Mouse (Mus musculus) CH12.LX (cell line): ENCODE data around the gene Srrt. TPM values are rescaled to one million over a fixed set of nuclear protein-coding genes. Genes with fewer than 3 reads are reported as not detected.

Experiments
- DNase-seq: peaks from one replicate; pipeline ENCODE4 v3.0.0-alpha.2; 2013; ENCODE audit errors: extremely low read depth
- H3K27ac ChIP-seq: 2 replicates; pipeline ENCODE4 v1.5.1; 2012; ENCODE audit warnings: low read depth, mild to moderate bottlenecking, control low read depth, moderate library complexity; ENCODE audit not compliant: insufficient read depth
- H3K27me3 ChIP-seq: replicated peaks from 2 replicates; pipeline ENCODE3; 2012; ENCODE audit warnings: inconsistent platforms
- H3K36me3 ChIP-seq, 2 experiments: replicated peaks in 1 of 2; 2 replicates each; pipeline versions ENCODE3 to v1.6.1; 2012; ENCODE audit warnings: inconsistent platforms in 1 of 2, low read length in 1 of 2, mild to moderate bottlenecking in 1 of 2, mixed read lengths in 1 of 2, moderate library complexity in 1 of 2; ENCODE audit not compliant: control insufficient read depth in 1 of 2, insufficient read depth in 1 of 2
- H3K4me1 ChIP-seq, 2 experiments: 2 replicates each; pipeline ENCODE4 v1.6.1; 2012; ENCODE audit warnings: inconsistent platforms in 1 of 2, moderate library complexity in 1 of 2; ENCODE audit not compliant: insufficient read depth in 2 of 2, control insufficient read depth in 1 of 2
- H3K4me2 ChIP-seq: 2 replicates; pipeline ENCODE4 v1.6.1; 2012; ENCODE audit warnings: low read depth, mild to moderate bottlenecking, control low read depth; ENCODE audit not compliant: poor library complexity, insufficient read depth, severe bottlenecking
- H3K4me3 ChIP-seq, 3 experiments: fragments of 150-350 bp in 1 of 3; sonication (generic) in 1 of 3; replicated peaks in 1 of 3; 2 replicates each; pipeline versions ENCODE3 to v1.5.1; 2011 to 2012; ENCODE audit warnings: low read depth in 2 of 3, low read length in 2 of 3, mild to moderate bottlenecking in 2 of 3, moderate library complexity in 2 of 3, control low read depth in 1 of 3, improper control_type of control experiment in 1 of 3, inconsistent platforms in 1 of 3, mixed read lengths in 1 of 3; ENCODE audit not compliant: poor library complexity in 1 of 3
- H3K79me2 ChIP-seq: replicated peaks from 2 replicates; pipeline ENCODE4 v1.6.1; 2012; ENCODE audit warnings: mild to moderate bottlenecking, moderate library complexity; ENCODE audit not compliant: control insufficient read depth, poor library complexity, insufficient read depth, severe bottlenecking; ENCODE audit errors: extremely low read depth
- H3K9ac ChIP-seq: 2 replicates; pipeline ENCODE4 v1.6.1; 2012; ENCODE audit warnings: low read depth, mild to moderate bottlenecking, control low read depth, moderate library complexity; ENCODE audit not compliant: insufficient read depth
- H3K9me3 ChIP-seq: replicated peaks from 2 replicates; pipeline ENCODE3; 2012; ENCODE audit warnings: low read length, inconsistent platforms, mixed read lengths
- BHLHE40 ChIP-seq: IDR thresholded peaks from 2 replicates; pipeline ENCODE4 v1.6.1; 2011; ENCODE audit warnings: mild to moderate bottlenecking, low read depth, low read length, improper control_type of control experiment
- CHD1 ChIP-seq: IDR thresholded peaks from 2 replicates; pipeline ENCODE4 v1.6.1; 2012; ENCODE audit warnings: low read depth, low read length, improper control_type of control experiment, inconsistent platforms
- CHD2 ChIP-seq: IDR thresholded peaks from 2 replicates; pipeline ENCODE4 v1.6.1; 2011; ENCODE audit warnings: low read length, improper control_type of control experiment
- CTCF ChIP-seq, 2 experiments: IDR thresholded peaks in 1 of 2; conservative IDR thresholded peaks in 1 of 2; 2 replicates each; pipeline ENCODE4 v1.5.1; 2011 to 2012; ENCODE audit warnings: low read depth in 2 of 2, low read length in 2 of 2, improper control_type of control experiment in 1 of 2, inconsistent platforms in 1 of 2, mild to moderate bottlenecking in 1 of 2, moderate library complexity in 1 of 2
- EP300 ChIP-seq: IDR thresholded peaks from 2 replicates; pipeline ENCODE4 v1.6.1; 2011; ENCODE audit warnings: low read length, improper control_type of control experiment
- HCFC1 ChIP-seq: IDR thresholded peaks from 2 replicates; pipeline ENCODE4 v1.6.1; 2012; ENCODE audit warnings: low read depth, mild to moderate bottlenecking, inconsistent platforms, low read length, improper control_type of control experiment
- JUN ChIP-seq: IDR thresholded peaks from 2 replicates; pipeline ENCODE4 v1.6.1; 2011; ENCODE audit warnings: low read depth, mild to moderate bottlenecking, low read length, improper control_type of control experiment, moderate library complexity; ENCODE audit not compliant: insufficient read depth
- JUND ChIP-seq: conservative IDR thresholded peaks from 2 replicates; pipeline ENCODE4 v1.6.1; 2011; ENCODE audit warnings: low read depth, low read length, improper control_type of control experiment
- MEF2A ChIP-seq: IDR thresholded peaks from 2 replicates; pipeline ENCODE4 v1.6.1; 2014; ENCODE audit warnings: low read depth, mild to moderate bottlenecking, inconsistent platforms, low read length, improper control_type of control experiment, borderline replicate concordance
- NRF1 ChIP-seq: IDR thresholded peaks from 2 replicates; pipeline ENCODE4 v1.6.1; 2014; ENCODE audit warnings: low read depth, mild to moderate bottlenecking, inconsistent platforms, low read length, improper control_type of control experiment, moderate library complexity
- RAD21 ChIP-seq: IDR thresholded peaks from 2 replicates; pipeline ENCODE4 v1.6.1; 2011; ENCODE audit warnings: low read depth, mild to moderate bottlenecking, low read length, improper control_type of control experiment, moderate library complexity
- RCOR1 ChIP-seq: conservative IDR thresholded peaks from 2 replicates; pipeline ENCODE4 v1.6.1; 2012; ENCODE audit warnings: low read depth, mild to moderate bottlenecking, inconsistent platforms, low read length, improper control_type of control experiment
- SMC3 ChIP-seq: IDR thresholded peaks from 2 replicates; pipeline ENCODE4 v1.6.1; 2011; ENCODE audit warnings: low read depth, low read length, improper control_type of control experiment
- TCF12 ChIP-seq: IDR thresholded peaks from 2 replicates; pipeline ENCODE4 v1.6.1; 2014; ENCODE audit warnings: low read depth, mild to moderate bottlenecking, inconsistent platforms, low read length, improper control_type of control experiment
- UBTF ChIP-seq: IDR thresholded peaks from 2 replicates; pipeline ENCODE4 v1.6.1; 2012; ENCODE audit warnings: low read depth, mild to moderate bottlenecking, inconsistent platforms, low read length, improper control_type of control experiment, moderate library complexity
- USF1 ChIP-seq: IDR thresholded peaks from 2 replicates; pipeline ENCODE4 v1.6.1; 2014; ENCODE audit warnings: low read depth, mild to moderate bottlenecking, inconsistent platforms, low read length, improper control_type of control experiment
- USF2 ChIP-seq: conservative IDR thresholded peaks from 2 replicates; pipeline ENCODE4 v1.6.1; 2011; ENCODE audit warnings: low read depth, low read length, improper control_type of control experiment
- ZKSCAN1 ChIP-seq: IDR thresholded peaks from 2 replicates; pipeline ENCODE4 v1.6.1; 2012; ENCODE audit warnings: low read depth, inconsistent platforms, low read length, improper control_type of control experiment, borderline replicate concordance
- ZNF384 ChIP-seq: IDR thresholded peaks from 2 replicates; pipeline ENCODE4 v1.6.1; 2012; ENCODE audit warnings: low read depth, low read length, improper control_type of control experiment, inconsistent platforms
- dilution Hi-C: fragments of 300-500 bp; cut with MboI; formaldehyde crosslinking; loops from 2 replicates; pipeline ENCODE4 v1.14.3; 2020; ENCODE audit warnings: low sequenced_read_pairs; ENCODE audit not compliant: extremely low pct_unique_long_range_greater_than_20kb, extremely low pct_ligation_motif_present
- in situ Hi-C: fragments of 300-500 bp; cut with MboI; formaldehyde crosslinking; loops from 3 replicates; pipeline ENCODE4 v1.14.3; 2019; ENCODE audit warnings: low sequenced_read_pairs, low pct_ligation_motif_present, low pct_unique_long_range_greater_than_20kb, mixed read lengths
- polyA plus RNA-seq: library from polyadenylated mRNA; unstranded; fragments of >175 nt; gene quantifications from 2 replicates; pipeline ENCODE4 v1.2.1, GENCODE M21; 2012; ENCODE audit warnings: low read depth; ENCODE audit not compliant: insufficient read length
- total RNA-seq, 2 experiments: library from RNA; depleted of rRNA; stranded (reverse); fragments of 300-350 nt in 1 of 2; fragments of >200 nt in 1 of 2; gene quantifications; 2 replicates each; pipeline ENCODE4 v1.2.3; 2012 to 2014

Gene Srrt
- total and polyA plus RNA-seq, 3 experiments, result 148 to 493 (median 165) TPM

GRCm38 (mm10) chr5:137288999-137289470, 18.4 kb downstream of the Srrt start:
- DNase-seq, result no peak
- Histone ChIP-seq H3K4me3 (no peak overlapping the region), H3K4me2 (no peak overlapping the region), H3K4me1 (peaks cover 14 to 47% of the 10 kb centered on the region in 2 experiments; a peak in 3 of 4 replicates), H3K36me3 (no peaks in the 10 kb centered on the region), H3K27me3 (peaks cover 33% of the 10 kb centered on the region), H3K27ac (no peak overlapping the region), H3K9ac (no peak overlapping the region), H3K9me3 (no peaks in the 10 kb centered on the region), H3K79me2 (no peaks in the 10 kb centered on the region)
- dilution Hi-C loops, result no loop called here
- TF ChIP-seq CTCF (conservative IDR thresholded peaks at IDR 0.05 in 1 of 2, IDR thresholded peaks at IDR 0.05 in 1 of 2; ENCODE audit: low read depth in 2 of 2, low read length in 2 of 2) (peak in 1 of 2 experiments; percentile 52; a peak in 2 of 4 replicates), ZNF384 (no peak), RAD21 (peak; percentile 29)
- in situ Hi-C loops, result no loop called here

DNA sequence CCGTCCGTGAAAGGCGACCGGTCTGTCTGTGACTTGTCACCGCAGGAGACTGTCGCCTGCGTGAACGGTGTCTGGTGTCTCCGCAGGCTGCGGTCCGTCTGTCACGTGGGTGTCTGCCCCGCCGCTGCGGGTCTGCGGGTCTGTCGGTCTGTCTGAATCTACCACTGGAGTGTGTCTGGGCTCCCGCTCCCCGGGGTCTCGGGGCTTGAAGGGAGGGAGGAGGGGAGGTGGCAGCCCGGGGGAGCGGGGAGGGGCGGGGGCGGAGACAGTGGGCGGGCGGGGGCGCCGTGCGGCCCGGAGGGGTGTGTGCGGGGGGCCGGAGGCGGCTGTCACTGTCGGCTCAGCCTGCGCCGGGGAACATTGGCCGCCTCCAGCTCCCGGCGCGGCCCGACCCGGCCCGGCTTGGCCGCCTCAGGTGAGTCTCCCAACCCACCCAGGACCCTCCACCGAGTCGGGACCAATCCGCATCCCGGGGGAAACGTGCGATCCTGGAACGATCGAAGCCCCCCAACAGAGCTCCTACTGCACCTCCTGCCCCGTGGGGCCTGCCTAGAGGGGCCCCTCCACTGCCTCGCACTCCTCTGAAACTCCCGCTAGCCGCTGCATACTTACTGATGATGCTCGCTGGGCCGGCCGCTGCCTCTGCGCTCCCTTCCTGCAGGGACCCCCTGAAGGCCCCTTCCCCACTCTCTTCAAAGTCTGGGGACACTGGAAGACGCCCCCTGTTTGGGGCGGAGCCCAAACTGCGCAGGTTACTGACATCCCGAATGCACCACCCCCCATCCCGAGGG, 19.3 kb downstream of the Srrt start:
- Histone ChIP-seq H3K27me3 (peaks cover 33% of the 10 kb centered on the region), H3K4me2 (peak overlapping the region; percentile 33; the same call in 1 of the 2 replicates), H3K9me3 (peaks cover 7% of the 10 kb centered on the region), H3K4me1 (peaks cover 14 to 44% of the 10 kb centered on the region in 2 experiments; a peak in 3 of 4 replicates), H3K79me2 (no peaks in the 10 kb centered on the region), H3K4me3 (no peak overlapping the region), H3K9ac (no peak overlapping the region), H3K36me3 (no peaks in the 10 kb centered on the region), H3K27ac (no peak overlapping the region)
- dilution Hi-C loops (no loop called here), in situ Hi-C loops (no loop called here)
- no peak for TF ChIP-seq CHD1
- no peak for TF ChIP-seq JUND
- no peak for TF ChIP-seq HCFC1
- no peak for TF ChIP-seq UBTF
- no peak for TF ChIP-seq NRF1
- TF ChIP-seq EP300, result no peak
- no peak for TF ChIP-seq TCF12
- no peak for TF ChIP-seq CHD2
- no peak for TF ChIP-seq USF1
- TF ChIP-seq ZKSCAN1, result no peak
- no peak for TF ChIP-seq JUN
- no peak for TF ChIP-seq RCOR1
- no peak for TF ChIP-seq CTCF (conservative IDR thresholded peaks at IDR 0.05 in 1 of 2, IDR thresholded peaks at IDR 0.05 in 1 of 2; ENCODE audit: low read depth in 2 of 2, low read length in 2 of 2)
- TF ChIP-seq BHLHE40, result no peak
- no peak for TF ChIP-seq SMC3
- no peak for TF ChIP-seq USF2
- TF ChIP-seq MEF2A, result no peak
- DNase-seq, result no peak
